Mouse (Mus musculus) stomach, embryonic 15.5 days (tissue): ENCODE results near the gene Eif3a. TPM values are rescaled to one million over a fixed set of nuclear protein-coding genes. Genes with fewer than 3 reads are reported as not detected.

Experiments
- microRNA-seq: library from miRNA; unstranded; fragments of <30 nt; microRNA quantifications from one replicate; pipeline ENCODE4, GENCODE M21; 2016
- polyA plus RNA-seq: library from polyadenylated mRNA; unstranded; fragments of >200 nt; fragmentation: Nextera tagmentation; extraction: Ambion mirVana; gene quantifications from 2 replicates; pipeline ENCODE4 v1.2.1, GENCODE M21; 2015

Eif3a gene
- polyA plus RNA-seq, 1 experiment from 2014 or later, result 135 TPM

Small RNAs within 50 kb of the gene (microRNA-seq; reads per million reads assigned to microRNA genes)
- not detected for gene mmu-mir-3084-1

Other genes with a start within 250 kb of the Eif3a start
- gene Cacul1, start 209.6 kb downstream of the Eif3a start, polyA plus RNA-seq, result 23.8 and 28.3 TPM in 2 replicates
- gene Nanos1, start 34.7 kb downstream of the Eif3a start, polyA plus RNA-seq, result 1.5 and 1.6 TPM in 2 replicates
- 30.8 and 33.1 TPM in 2 replicates for gene Fam45a, start 20.9 kb upstream of the Eif3a start, polyA plus RNA-seq
- gene Sfxn4, start 70.8 kb upstream of the Eif3a start, polyA plus RNA-seq, result 5.7 and 5.8 TPM in 2 replicates
- gene Prdx3, start 83.9 kb upstream of the Eif3a start, polyA plus RNA-seq, result 122 and 128 TPM in 2 replicates
- 1.9 and 2.8 TPM in 2 replicates for gene Grk5, start 99.1 kb upstream of the Eif3a start, polyA plus RNA-seq